Mouse (Mus musculus): Measurements from ENCODE around the gene Cib1.

DNA sequence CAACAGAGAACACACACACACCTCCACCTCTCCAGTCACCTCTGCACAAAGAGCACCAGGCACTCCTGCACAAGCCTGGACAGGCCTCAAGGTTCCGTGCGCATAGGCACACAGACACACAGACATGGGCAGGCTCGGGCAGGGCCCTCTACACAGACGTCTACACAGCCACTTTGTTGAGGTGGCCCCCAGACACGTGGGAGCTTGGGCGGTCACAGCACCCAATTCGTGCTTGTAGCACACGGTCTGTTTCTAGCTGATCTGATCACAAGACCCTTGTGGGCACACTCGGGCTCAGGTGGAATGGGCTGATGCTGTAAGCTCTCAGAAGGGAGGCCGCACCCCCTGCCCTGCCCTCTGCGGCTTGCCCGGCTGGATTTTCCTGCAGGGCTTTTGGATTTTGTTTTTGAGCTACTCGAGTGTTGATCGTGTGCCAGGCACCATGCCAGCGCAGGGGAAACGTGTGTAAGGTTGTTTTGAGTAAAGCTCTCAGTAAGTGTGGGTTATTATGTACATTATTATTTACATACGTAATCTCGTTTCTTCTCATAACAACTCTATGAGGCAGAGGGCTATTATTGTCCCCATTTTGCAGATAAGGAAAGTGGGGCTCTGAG lies 24.5 kb downstream of the Cib1 start:
- TF ChIP-seq EP300 (IDR thresholded peaks at IDR 0.05) (peak; percentile 78), CTCF (IDR thresholded peaks at IDR 0.05) (no peak)
